Mouse (Mus musculus) heart, adult 9 months (tissue): Measurements from ENCODE around the gene Erv3.

ENCODE experiments used
- DNase-seq, 2 experiments: peaks; one replicate each; pipeline ENCODE4 v3.0.0; 2022; ENCODE audit warnings: low spot score in 2 of 2

The Erv3 gene

DNA sequence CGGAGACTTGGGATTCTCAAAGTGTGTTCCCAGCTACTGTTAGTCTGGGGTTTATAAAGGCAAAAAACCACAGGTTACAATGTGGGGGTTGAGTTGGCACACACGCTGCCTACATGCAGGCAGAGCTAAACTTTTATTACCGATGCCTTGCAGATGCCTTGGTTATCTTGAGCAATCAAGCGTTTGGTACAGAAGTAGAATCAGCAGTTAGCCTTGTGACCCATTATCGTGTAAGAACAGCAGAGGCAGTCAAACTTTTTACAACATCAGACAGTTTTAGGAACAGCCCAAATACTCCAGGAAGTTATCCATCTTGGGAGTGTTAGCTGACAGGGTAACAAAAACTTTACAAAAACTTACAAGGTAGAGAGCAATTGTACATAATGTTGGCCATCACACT, at the start of gene Erv3:
Gene Erv3, minus strand, starts transcription at position 27 of the 400 bp plus-strand sequence.
- DNase-seq = no peak

- no peak for DNase-seq
Observed at GRCm38 (mm10) chr2:131908906-131909305, 49.4 kb upstream of the Erv3 start.

DNA sequence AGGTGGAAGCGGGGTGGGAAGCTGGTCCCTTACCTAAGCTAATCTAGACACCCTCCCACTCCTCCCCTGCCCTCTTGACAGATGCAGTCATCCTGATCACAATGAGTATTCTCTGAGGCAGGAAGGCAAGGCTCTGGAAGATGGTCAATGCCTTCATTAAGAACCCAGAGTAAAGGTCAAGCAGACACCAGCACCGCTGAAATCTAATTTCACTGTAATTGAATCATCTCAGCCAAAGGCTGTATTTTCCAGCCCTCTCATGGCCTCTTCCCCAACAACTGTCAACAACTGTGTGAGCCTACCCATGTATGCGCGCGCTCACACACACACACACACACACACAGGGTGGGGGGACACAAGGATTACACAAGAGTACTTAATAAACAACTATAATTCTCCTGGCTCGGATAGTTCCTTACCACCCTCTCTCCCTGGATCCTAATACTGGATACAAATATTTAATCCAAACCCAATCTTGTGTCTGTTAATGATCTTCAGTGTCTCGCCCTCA, 48.9 kb upstream of the Erv3 start:
- DNase-seq = peak in 1 of 2 experiments; percentile 55

DNA sequence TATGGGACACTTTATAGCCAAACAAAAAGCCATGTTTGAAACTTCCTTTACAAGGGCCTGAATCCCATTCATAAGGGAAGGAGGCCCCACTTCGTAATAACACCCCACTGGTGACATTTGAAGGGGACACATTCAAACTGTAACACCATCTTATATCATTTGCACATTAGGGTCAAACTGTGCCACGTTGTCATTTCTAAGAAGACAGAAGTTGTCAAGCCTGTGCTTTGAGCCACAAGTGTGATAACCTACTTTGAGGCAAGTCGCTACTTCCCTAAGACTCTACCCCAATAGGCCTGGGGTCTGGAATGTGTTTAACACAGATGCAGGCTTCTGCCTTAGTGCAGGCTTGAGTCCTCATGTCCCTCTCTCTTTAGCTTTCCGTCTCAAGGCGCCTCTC, 47.8 kb upstream of the Erv3 start:
- no peak for DNase-seq

GRCm38 (mm10) chr2:131906846-131907245, 47.3 kb upstream of the Erv3 start:
- DNase-seq = peak in 1 of 2 experiments; percentile 33

DNA sequence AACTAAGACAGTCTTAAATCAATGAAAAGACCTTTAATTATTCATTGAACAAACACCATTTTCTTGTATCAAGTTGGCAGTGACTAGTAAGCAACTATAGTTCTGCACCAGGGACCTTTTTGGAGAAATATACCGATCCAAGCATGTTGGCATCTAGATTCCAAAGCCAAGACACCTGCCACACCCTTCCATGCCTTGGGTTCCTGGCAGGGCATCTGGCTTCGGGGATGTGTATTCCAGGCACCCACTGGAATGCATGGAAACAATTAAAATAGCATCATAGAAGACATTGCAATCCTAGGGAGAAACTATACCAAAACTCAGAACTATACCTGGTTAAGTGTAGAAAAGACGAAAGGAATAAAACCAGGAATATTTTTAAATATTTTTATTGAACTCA, 46.7 kb upstream of the Erv3 start:
- DNase-seq = no peak

GRCm38 (mm10) chr2:131905776-131906175, 46.2 kb upstream of the Erv3 start:
- DNase-seq = no peak

DNA sequence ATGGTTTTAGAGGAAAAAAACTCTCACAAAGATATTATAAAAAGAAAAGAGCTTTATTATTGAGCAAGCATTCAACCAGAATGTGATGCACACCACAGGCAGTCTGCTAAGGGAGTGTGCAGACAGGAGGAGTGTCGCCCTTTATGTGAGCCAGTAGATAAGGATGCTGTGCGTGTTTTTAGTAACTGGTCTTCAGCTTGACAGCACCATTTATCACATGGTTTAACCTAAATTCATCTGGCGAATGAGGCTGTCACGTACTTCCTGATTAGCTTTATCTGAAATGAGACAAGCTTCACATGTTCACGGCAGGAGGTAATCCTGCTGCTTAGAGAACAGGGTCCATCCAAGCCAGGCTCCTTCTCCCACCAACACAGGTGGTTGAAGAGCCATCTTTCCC, 45.5 kb upstream of the Erv3 start:
- DNase-seq = no peak

GRCm38 (mm10) chr2:131902867-131903266, 43.3 kb upstream of the Erv3 start:
- DNase-seq = peak; percentile 72 to 76

DNA sequence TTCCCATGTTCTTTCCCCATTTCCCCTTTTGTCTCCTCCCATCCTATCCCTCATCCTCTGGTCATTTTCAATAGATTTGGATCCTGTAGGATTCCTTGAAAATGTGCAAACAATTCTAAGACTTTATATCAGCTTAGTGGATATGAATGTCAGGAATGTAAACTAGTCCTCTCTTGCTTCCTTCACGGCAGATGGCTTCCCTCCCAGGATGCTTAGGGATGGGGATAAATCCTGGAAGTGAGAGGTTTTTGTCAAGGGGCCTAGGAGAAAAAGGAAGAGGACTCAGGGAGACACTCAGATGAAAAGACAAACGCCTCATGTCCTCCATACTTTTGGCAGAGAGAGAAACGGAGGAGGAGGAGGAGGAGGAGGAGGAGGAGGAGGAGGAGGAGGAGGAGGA, 42.9 kb upstream of the Erv3 start:
- no peak for DNase-seq

GRCm38 (mm10) chr2:131897336-131898109, 38.0 kb upstream of the Erv3 start:
- no peak for DNase-seq

DNA sequence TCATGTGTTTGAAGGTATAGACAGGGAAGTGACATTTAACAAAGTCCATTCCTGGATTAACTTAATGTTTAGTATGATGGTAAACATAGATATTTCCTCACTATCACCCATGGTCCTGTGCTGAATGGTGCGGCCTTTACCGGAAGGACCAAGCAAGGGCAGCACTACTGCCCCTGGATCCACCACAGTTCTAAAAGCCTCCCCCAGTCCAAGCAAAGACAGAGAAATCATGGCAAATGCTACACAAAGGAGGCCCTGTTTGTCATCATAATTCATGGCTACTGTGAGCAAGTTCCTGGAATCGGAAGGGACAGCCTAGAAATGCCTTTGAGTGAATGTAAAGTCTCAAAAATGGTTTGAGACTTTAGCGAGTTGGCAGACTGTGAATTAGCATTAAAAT, 36.5 kb upstream of the Erv3 start:
- no peak for DNase-seq

GRCm38 (mm10) chr2:131895106-131895505, 35.6 kb upstream of the Erv3 start:
- no peak for DNase-seq

DNA sequence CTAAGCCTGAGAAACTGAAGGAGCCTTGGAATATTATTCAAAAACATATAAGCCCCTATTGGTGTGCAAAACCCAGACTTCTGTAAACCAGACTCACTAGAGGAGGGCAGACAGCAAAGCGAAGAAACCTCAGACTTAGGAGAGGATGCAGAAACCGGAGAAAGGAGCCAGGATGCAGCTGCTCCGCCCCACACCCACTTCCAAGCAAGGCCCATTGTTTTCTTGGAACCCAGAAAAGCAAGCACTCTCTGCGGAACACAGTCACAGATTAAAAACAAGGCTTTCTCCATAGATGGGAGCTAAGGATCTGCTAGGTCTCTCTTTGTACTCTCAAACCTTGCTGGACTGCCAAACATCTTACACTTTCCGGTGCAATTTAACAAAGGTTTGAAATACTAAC, 33.0 kb upstream of the Erv3 start:
- peak in 1 of 2 experiments; percentile 36 for DNase-seq

GRCm38 (mm10) chr2:131888233-131888632, 28.7 kb upstream of the Erv3 start:
- DNase-seq = no peak

DNA sequence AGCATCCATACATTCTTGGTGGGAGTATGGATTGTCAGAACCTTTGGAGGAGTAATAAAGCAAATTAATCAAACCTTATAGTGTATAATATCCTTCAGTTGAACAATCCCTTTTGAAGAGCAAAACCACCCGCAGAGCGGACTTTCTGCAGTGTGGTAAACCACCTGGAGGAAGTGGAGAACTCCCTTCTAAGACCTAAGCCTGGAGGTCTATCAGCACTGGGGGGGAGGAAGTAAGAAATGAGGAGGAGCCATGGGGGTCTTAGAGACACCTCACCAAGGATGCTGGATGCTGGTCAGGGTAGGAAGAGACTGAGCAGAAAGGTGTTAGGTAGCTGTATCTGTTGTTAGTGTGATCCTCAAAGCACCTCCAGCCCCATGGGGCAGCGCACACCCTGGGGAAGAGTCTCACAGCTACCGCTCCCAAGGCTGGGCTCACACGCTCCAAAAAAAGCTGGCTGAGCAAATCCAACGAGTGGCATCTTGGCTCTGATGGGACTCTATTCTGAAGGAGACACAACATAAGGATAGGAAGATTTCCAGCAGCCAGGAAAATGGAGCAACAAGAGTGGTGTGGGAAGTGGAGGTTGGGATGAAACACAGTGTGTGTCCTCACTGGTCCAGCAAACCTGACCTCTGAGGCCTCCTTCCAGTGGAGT, 27.1 kb upstream of the Erv3 start:
- DNase-seq = no peak

- no peak for DNase-seq
Observed at GRCm38 (mm10) chr2:131883136-131883535, 23.6 kb upstream of the Erv3 start.

DNA sequence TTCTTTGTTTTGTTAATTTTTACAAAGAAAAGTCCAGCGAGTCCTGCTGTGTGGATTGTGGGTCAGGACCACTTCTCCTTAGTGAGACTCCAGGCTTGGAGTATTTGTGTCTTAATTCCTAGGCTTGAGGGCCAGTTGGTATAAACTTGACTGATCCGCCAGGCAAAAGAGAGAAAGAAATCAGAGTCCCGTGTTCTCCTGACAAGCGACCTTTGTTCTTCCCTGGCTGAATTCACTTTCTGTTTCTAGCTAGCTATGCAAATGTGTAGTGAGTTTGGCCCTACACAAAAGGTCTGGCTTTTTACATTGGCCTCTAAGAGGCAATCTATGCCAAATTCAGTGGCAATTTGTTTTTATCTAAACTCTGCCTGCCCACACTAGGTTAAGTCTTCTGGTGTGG, 22.2 kb upstream of the Erv3 start:
- no peak for DNase-seq

DNA sequence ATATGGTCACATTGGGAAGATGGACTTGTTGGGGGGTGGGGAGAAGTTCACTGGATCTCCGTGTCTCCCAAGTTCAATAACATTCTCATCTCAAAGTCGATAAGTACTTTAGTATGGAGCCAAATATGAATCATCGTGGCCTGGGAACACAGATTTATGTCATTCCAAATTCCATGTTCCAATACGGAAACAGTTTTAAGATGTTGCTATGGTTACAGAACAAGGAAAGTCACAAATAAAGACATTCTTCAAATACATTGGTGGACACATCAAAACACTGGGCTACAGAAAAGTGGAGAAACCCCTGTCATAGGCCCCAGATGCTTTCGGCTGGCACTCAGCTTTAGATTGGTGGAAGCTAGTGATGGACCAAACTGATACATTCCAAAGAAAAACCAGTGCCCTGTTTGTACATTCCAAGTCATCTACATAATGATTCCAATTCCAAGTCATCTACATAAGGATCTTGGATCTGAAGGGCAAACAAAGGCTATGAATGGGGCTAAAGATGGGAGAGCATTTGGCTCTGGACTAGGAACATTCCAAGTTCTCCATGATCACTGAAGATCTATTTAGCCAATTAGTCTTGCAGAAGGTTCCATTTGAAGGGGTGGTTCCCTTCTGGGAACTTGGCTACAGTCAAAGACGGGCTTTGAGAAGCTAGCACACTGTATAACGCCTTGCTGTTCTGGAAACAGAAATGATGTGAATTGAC, 17.2 kb upstream of the Erv3 start:
- peak; percentile 19 for DNase-seq

DNA sequence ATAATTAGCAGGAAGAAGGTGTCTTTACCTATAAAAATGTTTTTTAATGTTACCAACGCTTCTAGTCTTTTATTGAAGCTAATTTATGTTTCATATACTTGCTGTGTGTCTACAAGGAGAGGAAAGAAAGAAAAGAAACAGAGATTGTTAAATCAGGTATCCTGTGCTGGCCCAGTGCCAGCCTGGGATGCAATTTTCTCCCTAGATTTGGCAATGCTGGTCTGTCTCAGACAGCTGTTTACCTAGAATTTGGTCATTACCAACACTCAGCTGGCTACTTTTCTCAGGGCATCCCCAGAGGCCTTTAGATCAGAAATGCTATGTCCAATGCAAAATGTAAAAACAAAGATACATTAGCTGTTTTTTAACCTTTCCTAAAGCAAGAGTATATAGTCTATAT, 13.8 kb upstream of the Erv3 start:
- no peak for DNase-seq

DNA sequence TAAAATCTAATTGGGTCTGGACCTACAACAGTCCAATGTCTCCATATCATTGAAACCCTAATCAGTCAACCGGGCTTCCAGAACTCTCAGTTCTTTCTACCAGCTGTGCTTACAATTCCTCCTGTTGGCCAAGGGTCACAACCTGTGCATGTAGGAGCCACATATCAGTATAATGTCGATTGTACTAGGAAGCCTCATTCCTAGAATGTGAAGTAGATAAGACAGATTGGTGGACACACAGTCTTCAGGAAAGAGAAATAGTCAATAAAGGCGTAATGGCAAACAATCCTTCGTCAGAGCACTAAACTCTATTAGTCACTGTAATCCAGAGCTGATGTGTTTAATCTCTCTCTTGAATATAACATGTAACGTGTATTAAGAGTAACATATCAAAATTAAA, 9.4 kb upstream of the Erv3 start:
- no peak for DNase-seq

DNA sequence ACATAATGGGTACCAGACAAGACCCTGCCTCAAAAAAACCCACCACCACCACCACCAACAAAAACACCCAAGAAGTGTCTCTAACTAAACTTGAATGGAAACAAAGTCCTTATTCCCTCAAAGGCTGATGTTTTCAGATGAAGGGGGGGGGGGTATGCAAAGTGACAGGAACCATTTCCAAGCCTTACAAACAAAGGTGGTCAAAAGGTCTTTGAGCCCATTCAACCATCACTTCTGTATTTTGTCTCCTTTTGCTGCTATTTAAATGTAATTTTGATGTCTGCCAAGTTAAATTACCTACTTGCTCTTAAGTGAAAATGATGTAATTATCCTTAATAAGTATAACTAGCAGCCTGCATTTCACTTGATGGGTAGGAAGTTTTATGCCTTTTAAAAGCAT, 7.1 kb upstream of the Erv3 start:
- no peak for DNase-seq
